Mouse (Mus musculus): Measurements from ENCODE around the gene Gm6169.

DNA sequence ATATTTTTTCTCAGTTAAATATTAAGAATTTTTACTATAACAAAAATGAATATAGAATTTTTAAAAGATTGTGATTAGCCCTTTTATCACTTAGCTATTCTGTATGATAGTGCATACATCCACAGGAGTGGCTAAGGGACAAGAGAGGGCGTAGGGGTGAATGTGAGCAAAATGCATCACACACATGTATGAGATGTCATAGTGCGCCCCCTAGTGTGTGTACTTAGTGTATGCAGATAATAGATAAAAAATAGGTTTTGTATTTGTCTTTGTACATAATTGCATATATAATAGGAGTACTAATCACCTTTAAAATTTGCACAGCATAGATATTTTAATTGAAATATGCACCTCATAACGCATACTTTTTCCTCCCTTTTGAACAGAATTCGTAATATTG is 46.8 kb upstream of the Gm6169 start:
- TF ChIP-seq CTCF (IDR thresholded peaks at IDR 0.05; ENCODE audit: borderline replicate concordance, insufficient read depth, low read depth, low read length) (peak; percentile 54; the same call in 1 of the 2 replicates), POLR2A (IDR thresholded peaks at IDR 0.05; ENCODE audit: borderline replicate concordance, insufficient read depth, low read length) (no peak)
